Mouse (Mus musculus) cerebellum, adult 2 months (tissue): Measurements from ENCODE around the gene Cyp4f17.

Experiments used
- CTCF ChIP-seq: fragments of 200-500 bp; IDR thresholded peaks from 2 replicates; pipeline ENCODE4 v1.5.1; 2011; ENCODE audit warnings: low read depth, mild to moderate bottlenecking, control low read depth, low read length, moderate library complexity, borderline replicate concordance; ENCODE audit not compliant: insufficient read depth
- POLR2A ChIP-seq: fragments of 200-500 bp; IDR thresholded peaks from 2 replicates; pipeline ENCODE4 v1.6.1; 2011; ENCODE audit warnings: low read length, control low read depth, borderline replicate concordance; ENCODE audit not compliant: insufficient read depth

DNA sequence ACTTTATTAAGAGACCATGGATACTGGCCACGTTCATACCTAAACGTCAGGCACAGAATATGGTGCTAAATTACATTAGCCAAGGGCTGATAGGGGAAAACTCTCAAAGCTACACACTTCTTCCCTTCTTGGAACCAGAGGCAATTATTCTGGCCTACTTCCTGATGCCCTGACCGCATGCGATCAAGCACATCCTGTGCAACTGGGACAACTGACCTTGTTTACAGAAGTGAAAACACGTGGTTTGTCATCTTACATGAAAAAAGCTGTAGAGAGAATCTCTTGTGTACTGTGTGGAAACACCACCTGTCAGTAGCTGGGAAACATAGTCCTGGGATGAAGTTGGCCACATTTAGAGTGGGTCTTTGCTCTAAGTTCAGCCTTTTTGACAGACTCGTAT lies 28.2 kb downstream of the Cyp4f17 start:
- TF ChIP-seq POLR2A (no peak), CTCF (no peak)
